Mouse (Mus musculus): ENCODE measurements around the gene Nrap. TPM values are rescaled to one million over a fixed set of nuclear protein-coding genes. Genes with fewer than 3 reads are reported as not detected.

Gene Nrap
- polyA plus RNA-seq, 1 experiment: not detected

DNA sequence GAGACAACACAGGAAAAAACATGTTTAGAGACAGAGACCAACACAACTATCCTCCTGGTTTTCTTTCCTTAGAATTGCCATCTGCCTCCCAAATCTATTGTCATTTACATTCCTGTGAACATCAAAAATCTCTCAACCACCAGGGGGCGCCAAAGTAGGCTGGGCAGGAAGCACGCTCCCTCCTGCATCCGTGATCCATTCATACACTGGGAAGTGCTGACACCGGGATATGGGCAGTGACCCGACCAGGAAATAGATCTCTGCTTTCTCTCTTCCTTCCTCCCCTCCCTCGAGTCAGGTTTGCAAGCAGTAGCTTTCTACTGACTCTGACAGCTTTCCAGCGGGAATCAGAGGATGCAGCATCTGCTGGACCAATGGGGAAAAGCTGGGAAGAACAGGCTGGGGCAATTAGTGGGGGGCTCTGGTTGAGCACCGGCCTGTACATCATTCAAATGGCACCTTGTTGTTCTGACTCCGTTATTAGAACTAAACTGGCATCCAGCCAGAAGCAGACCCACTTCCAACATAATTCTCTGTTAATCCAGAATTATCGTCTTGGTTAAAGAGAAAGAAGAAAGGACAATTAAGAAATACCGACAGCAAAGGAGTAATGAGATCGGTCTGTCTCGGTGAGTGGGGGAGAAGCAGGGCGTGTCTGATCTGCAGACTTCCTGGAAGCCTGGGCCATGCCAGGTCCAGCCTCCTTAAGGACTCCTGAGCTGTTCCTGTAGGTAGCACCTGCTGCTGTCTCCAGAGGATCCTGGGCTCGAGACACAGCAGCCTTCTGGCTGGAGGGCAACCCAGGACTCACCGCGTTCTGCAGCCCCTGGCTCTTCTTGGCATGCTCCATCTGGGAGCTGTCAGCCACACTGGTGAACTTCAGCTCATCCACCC lies 33.1 kb downstream of the Nrap start:
- no peak overlapping the region for H3K27ac ChIP-seq (ENCODE audit: insufficient read depth, low read length)
- H3K4me3 ChIP-seq (ENCODE audit: low read depth, low read length): no peak overlapping the region
- TF ChIP-seq EP300 (IDR thresholded peaks at IDR 0.05; ENCODE audit: insufficient read depth, low read depth, low read length) (no peak), POLR2A (IDR thresholded peaks at IDR 0.05; ENCODE audit: insufficient read depth, low read length) (no peak), CTCF (IDR thresholded peaks at IDR 0.05; ENCODE audit: low read depth, low read length) (peak; percentile 76)
- no peaks in the 10 kb centered on the region for H3K36me3 ChIP-seq (ENCODE audit: control insufficient read depth, insufficient read depth, low read length, poor library complexity, severe bottlenecking)
- no peaks in the 10 kb centered on the region for H3K4me1 ChIP-seq (ENCODE audit: control insufficient read depth, insufficient read depth, low read length)
- H3K9ac ChIP-seq (ENCODE audit: low read depth, poor library complexity, severe bottlenecking): no peak overlapping the region
- no peaks in the 10 kb centered on the region for H3K9me3 ChIP-seq (replicated peaks; ENCODE audit: control insufficient read depth, insufficient read depth, low read length, poor library complexity, severe bottlenecking)
- no peaks in the 10 kb centered on the region for H3K27me3 ChIP-seq (ENCODE audit: control insufficient read depth, insufficient read depth, low read length, poor library complexity, severe bottlenecking)

DNA sequence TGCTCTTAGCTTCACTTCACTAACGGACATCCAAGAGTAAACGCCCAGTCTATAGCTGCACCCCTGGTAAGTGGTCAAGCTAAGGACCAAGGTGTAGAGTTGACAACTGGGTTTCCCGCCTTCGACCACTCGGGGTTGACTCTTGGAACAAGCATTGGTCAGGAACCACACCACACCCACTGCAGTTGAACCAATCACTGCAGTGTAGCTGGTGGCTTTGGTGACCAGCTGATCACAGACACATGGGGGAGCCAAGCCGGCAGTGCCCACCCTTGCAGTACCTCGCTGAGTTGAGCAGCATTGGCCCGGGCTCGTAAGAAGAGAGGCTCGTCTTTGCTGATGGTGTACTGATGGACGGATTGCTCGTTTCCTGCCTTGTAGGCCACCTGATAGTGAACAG lies 34.6 kb downstream of the Nrap start:
- H3K9me3 ChIP-seq (replicated peaks; ENCODE audit: control insufficient read depth, insufficient read depth, low read length, poor library complexity, severe bottlenecking): no peaks in the 10 kb centered on the region
- H3K9ac ChIP-seq (ENCODE audit: low read depth, poor library complexity, severe bottlenecking): no peak overlapping the region
- H3K27me3 ChIP-seq (ENCODE audit: control insufficient read depth, insufficient read depth, low read length, poor library complexity, severe bottlenecking): no peaks in the 10 kb centered on the region
- TF ChIP-seq CTCF (IDR thresholded peaks at IDR 0.05; ENCODE audit: low read depth, low read length) (no peak), POLR2A (IDR thresholded peaks at IDR 0.05; ENCODE audit: insufficient read depth, low read length) (no peak), EP300 (IDR thresholded peaks at IDR 0.05; ENCODE audit: insufficient read depth, low read depth, low read length) (no peak)
- no peaks in the 10 kb centered on the region for H3K4me1 ChIP-seq (ENCODE audit: control insufficient read depth, insufficient read depth, low read length)
- no peak overlapping the region for H3K4me3 ChIP-seq (ENCODE audit: low read depth, low read length)
- H3K27ac ChIP-seq (ENCODE audit: insufficient read depth, low read length): no peak overlapping the region
- H3K36me3 ChIP-seq (ENCODE audit: control insufficient read depth, insufficient read depth, low read length, poor library complexity, severe bottlenecking): no peaks in the 10 kb centered on the region

DNA sequence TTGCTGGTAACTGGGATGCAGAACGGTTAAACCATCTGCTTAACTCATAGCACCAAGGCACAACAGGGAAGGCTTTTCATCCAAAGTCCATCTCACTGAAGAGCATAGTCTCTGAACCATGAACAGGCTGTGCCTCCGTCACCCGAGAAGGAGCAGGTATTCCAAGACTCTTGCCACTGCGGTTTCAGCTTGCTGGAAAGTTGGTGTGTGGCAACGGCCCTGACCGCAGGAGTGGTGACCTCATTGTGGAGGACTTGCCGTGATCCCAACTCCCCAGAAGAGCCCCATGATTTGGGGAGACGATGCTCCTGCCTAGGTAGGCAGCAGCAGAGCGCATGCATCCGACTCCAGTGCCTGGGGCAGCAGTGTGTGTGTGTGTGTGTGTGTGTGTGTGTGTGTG lies 36.1 kb downstream of the Nrap start:
- Histone ChIP-seq H3K9me3 (replicated peaks; ENCODE audit: control insufficient read depth, insufficient read depth, low read length, poor library complexity, severe bottlenecking) (no peaks in the 10 kb centered on the region), H3K4me1 (ENCODE audit: control insufficient read depth, insufficient read depth, low read length) (no peaks in the 10 kb centered on the region), H3K9ac (ENCODE audit: low read depth, poor library complexity, severe bottlenecking) (no peak overlapping the region), H3K27ac (ENCODE audit: insufficient read depth, low read length) (no peak overlapping the region), H3K36me3 (ENCODE audit: control insufficient read depth, insufficient read depth, low read length, poor library complexity, severe bottlenecking) (no peaks in the 10 kb centered on the region), H3K4me3 (ENCODE audit: low read depth, low read length) (no peak overlapping the region), H3K27me3 (ENCODE audit: control insufficient read depth, insufficient read depth, low read length, poor library complexity, severe bottlenecking) (no peaks in the 10 kb centered on the region)
- TF ChIP-seq POLR2A (IDR thresholded peaks at IDR 0.05; ENCODE audit: insufficient read depth, low read length) (no peak), EP300 (IDR thresholded peaks at IDR 0.05; ENCODE audit: insufficient read depth, low read depth, low read length) (no peak)

DNA sequence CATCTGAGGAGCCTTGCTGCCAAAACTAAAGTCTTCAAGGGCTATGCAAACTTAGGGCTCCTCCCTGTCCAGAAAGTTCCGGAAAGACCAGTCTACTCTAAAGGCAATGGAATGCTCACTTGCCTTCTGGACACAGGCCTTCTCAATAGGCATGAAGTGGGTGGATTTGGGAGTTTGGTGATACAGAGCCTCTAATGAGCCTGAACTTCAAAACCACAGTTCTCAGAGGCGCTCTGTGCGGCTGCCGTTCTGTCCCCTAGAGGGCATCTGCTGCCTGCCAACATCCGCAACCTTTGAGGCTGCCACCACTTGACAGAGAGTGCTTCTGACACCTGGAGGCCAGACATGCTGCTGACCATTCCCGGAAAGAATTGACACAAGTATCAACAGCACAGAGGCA lies 40.5 kb downstream of the Nrap start:
- no peak overlapping the region for H3K4me3 ChIP-seq (ENCODE audit: low read depth, low read length)
- H3K4me1 ChIP-seq (ENCODE audit: control insufficient read depth, insufficient read depth, low read length): no peaks in the 10 kb centered on the region
- H3K9me3 ChIP-seq (replicated peaks; ENCODE audit: control insufficient read depth, insufficient read depth, low read length, poor library complexity, severe bottlenecking): no peaks in the 10 kb centered on the region
- no peaks in the 10 kb centered on the region for H3K36me3 ChIP-seq (ENCODE audit: control insufficient read depth, insufficient read depth, low read length, poor library complexity, severe bottlenecking)
- H3K27ac ChIP-seq (ENCODE audit: insufficient read depth, low read length): no peak overlapping the region
- H3K27me3 ChIP-seq (ENCODE audit: control insufficient read depth, insufficient read depth, low read length, poor library complexity, severe bottlenecking): no peaks in the 10 kb centered on the region
- peak; percentile 51 for TF ChIP-seq CTCF (IDR thresholded peaks at IDR 0.05; ENCODE audit: low read depth, low read length)
- TF ChIP-seq POLR2A (IDR thresholded peaks at IDR 0.05; ENCODE audit: insufficient read depth, low read length): no peak
- H3K9ac ChIP-seq (ENCODE audit: low read depth, poor library complexity, severe bottlenecking): no peak overlapping the region

DNA sequence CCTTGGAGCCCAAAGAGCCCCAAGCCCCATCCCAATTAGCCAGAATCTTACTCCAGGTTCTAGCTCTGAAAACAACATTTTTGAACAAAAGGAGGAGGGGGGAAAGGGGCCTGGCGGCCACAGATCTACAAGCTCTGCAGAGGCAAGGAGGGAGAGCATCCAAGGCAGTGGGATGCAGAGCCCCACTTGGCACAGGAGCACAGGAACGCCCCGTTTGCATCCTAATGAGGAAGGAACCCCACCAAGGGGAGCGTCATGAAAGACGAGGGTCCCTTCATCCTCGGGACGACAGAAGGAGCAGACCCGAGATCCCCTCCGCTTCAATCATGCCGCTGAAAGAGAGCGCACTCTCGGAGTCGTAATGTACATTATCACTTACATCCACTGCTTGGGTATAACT lies 43.1 kb downstream of the Nrap start:
- H3K9me3 ChIP-seq (replicated peaks; ENCODE audit: control insufficient read depth, insufficient read depth, low read length, poor library complexity, severe bottlenecking): no peaks in the 10 kb centered on the region
- no peaks in the 10 kb centered on the region for H3K36me3 ChIP-seq (ENCODE audit: control insufficient read depth, insufficient read depth, low read length, poor library complexity, severe bottlenecking)
- TF ChIP-seq POLR2A (IDR thresholded peaks at IDR 0.05; ENCODE audit: insufficient read depth, low read length) (no peak), EP300 (IDR thresholded peaks at IDR 0.05; ENCODE audit: insufficient read depth, low read depth, low read length) (no peak), CTCF (IDR thresholded peaks at IDR 0.05; ENCODE audit: low read depth, low read length) (no peak)
- H3K27me3 ChIP-seq (ENCODE audit: control insufficient read depth, insufficient read depth, low read length, poor library complexity, severe bottlenecking): no peaks in the 10 kb centered on the region
- no peaks in the 10 kb centered on the region for H3K4me1 ChIP-seq (ENCODE audit: control insufficient read depth, insufficient read depth, low read length)
- H3K27ac ChIP-seq (ENCODE audit: insufficient read depth, low read length): no peak overlapping the region
- H3K9ac ChIP-seq (ENCODE audit: low read depth, poor library complexity, severe bottlenecking): no peak overlapping the region
- no peak overlapping the region for H3K4me3 ChIP-seq (ENCODE audit: low read depth, low read length)

DNA sequence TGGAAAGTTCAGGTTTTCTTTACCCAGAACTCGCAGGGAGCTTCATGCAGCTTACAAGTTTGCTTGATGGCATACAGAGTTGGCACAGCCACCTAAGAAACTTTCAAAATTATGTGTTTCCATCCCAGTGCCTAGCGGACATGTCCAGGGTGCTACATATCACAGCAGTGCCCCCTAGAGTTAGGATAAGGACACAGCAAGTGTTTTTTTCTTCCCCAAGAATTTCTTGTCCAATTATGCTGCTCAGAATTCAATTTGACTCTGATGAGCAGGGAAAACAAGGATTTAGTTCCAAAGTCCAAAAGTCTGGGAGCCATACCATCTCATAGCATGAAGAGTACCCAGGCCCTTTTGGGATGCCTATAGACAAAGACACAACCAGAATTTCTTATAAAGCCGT lies 43.8 kb downstream of the Nrap start:
- H3K9me3 ChIP-seq (replicated peaks; ENCODE audit: control insufficient read depth, insufficient read depth, low read length, poor library complexity, severe bottlenecking): no peaks in the 10 kb centered on the region
- H3K4me1 ChIP-seq (ENCODE audit: control insufficient read depth, insufficient read depth, low read length): no peaks in the 10 kb centered on the region
- no peaks in the 10 kb centered on the region for H3K36me3 ChIP-seq (ENCODE audit: control insufficient read depth, insufficient read depth, low read length, poor library complexity, severe bottlenecking)
- no peaks in the 10 kb centered on the region for H3K27me3 ChIP-seq (ENCODE audit: control insufficient read depth, insufficient read depth, low read length, poor library complexity, severe bottlenecking)
- no peak overlapping the region for H3K4me3 ChIP-seq (ENCODE audit: low read depth, low read length)
- H3K27ac ChIP-seq (ENCODE audit: insufficient read depth, low read length): no peak overlapping the region
- H3K9ac ChIP-seq (ENCODE audit: low read depth, poor library complexity, severe bottlenecking): no peak overlapping the region
- TF ChIP-seq EP300 (IDR thresholded peaks at IDR 0.05; ENCODE audit: insufficient read depth, low read depth, low read length): no peak
- TF ChIP-seq POLR2A (IDR thresholded peaks at IDR 0.05; ENCODE audit: insufficient read depth, low read length): no peak
- TF ChIP-seq CTCF (IDR thresholded peaks at IDR 0.05; ENCODE audit: low read depth, low read length): peak; percentile 26
